Mouse (Mus musculus) stomach, embryonic 16.5 days (tissue): ENCODE measurements around the gene Olfr1418. TPM values are rescaled to one million over a fixed set of nuclear protein-coding genes. Genes with fewer than 3 reads are reported as not detected.
A peak's percentile ranks its signal among the peaks of the same experiment; 100 is the strongest.
"Not testable (repeated sequence)": the region's sequence is repeated elsewhere in the genome, so short reads cannot be mapped to it uniquely, and the experiment has no call there.

ENCODE experiments used
- ATAC-seq: fragments of 200-750 bp; cut with Nextera tagmentation; 2 replicates; pipeline ENCODE4 v1.8.0; 2017; ENCODE audit warnings: moderate number of reproducible peaks, moderate TSS enrichment; ENCODE audit not compliant: insufficient read depth, low FRiP score
- H3K27ac ChIP-seq: fragments of 300-500 bp; sonication (generic); 2 replicates; pipeline ENCODE4 v1.5.1; 2014; ENCODE audit warnings: low read length
- H3K27me3 ChIP-seq: fragments of 300-500 bp; sonication (generic); 2 replicates; pipeline ENCODE4 v1.6.1; 2014; ENCODE audit warnings: low read length, control low read depth, mixed read lengths; ENCODE audit not compliant: control insufficient read depth, insufficient read depth
- H3K36me3 ChIP-seq: fragments of 300-500 bp; sonication (generic); 2 replicates; pipeline ENCODE4 v1.6.1; 2014; ENCODE audit warnings: low read length; ENCODE audit not compliant: control insufficient read depth, insufficient read depth
- H3K4me1 ChIP-seq: fragments of 300-500 bp; sonication (generic); 2 replicates; pipeline ENCODE4 v1.6.1; 2014; ENCODE audit warnings: low read length, control low read depth, mixed read lengths; ENCODE audit not compliant: control insufficient read depth, insufficient read depth
- H3K4me2 ChIP-seq: fragments of 300-500 bp; sonication (generic); 2 replicates; pipeline ENCODE4 v1.6.1; 2014; ENCODE audit warnings: low read depth, low read length, mixed read lengths
- H3K4me3 ChIP-seq: fragments of 300-500 bp; sonication (generic); replicated peaks from 2 replicates; pipeline ENCODE4 v1.5.1; 2014; ENCODE audit warnings: mild to moderate bottlenecking, low read length
- H3K9ac ChIP-seq: fragments of 300-500 bp; sonication (generic); 2 replicates; pipeline ENCODE4 v1.6.1; 2014; ENCODE audit warnings: low read length
- H3K9me3 ChIP-seq: fragments of 300-500 bp; sonication (generic); replicated peaks from 2 replicates; pipeline ENCODE4 v1.6.1; 2016; ENCODE audit warnings: low read length, control low read depth; ENCODE audit not compliant: control insufficient read depth
- WGBS: fragments of 180-500 bp; shearing (Covaris S2); extraction: QIAGEN DNeasy Blood & Tissue Kit; methylation state at CpG from one replicate; pipeline ENCODE4 v1.1.7; 2014; 5-methylcytosine and 5-hydroxymethylcytosine counted together
- polyA plus RNA-seq: library from polyadenylated mRNA; unstranded; fragments of >200 nt; fragmentation: Nextera tagmentation; extraction: Ambion mirVana; gene quantifications from 2 replicates; pipeline ENCODE4 v1.2.1, GENCODE M21; 2015

The Olfr1418 gene
- not detected in 2 replicates for polyA plus RNA-seq

- Histone ChIP-seq H3K4me1 (no peaks in the 10 kb centered on the region), H3K4me3 (no peak within 1 kb of the TSS), H3K27me3 (no peaks in the 10 kb centered on the region), H3K4me2 (no peak within 1 kb of the TSS), H3K9me3 (no peaks in the 10 kb centered on the region), H3K27ac (no peak within 1 kb of the TSS), H3K36me3 (no peaks in the 10 kb centered on the region), H3K9ac (no peak within 1 kb of the TSS)
- WGBS: 92% methylated on average over 1 of the region's 1 CpGs
- ATAC-seq: no peak
These were observed at the start of gene Olfr1418 for GRCm38 (mm10) chr19:11860966-11861365. TSS of gene Olfr1418 (minus strand) at chr19:11861066.

- H3K9me3 ChIP-seq: no peaks in the 10 kb centered on the region
- H3K4me1 ChIP-seq: no peaks in the 10 kb centered on the region
- no peak within 1 kb of the TSS for H3K9ac ChIP-seq
- no peak within 1 kb of the TSS for H3K27ac ChIP-seq
- H3K4me3 ChIP-seq: no peak within 1 kb of the TSS
- no peaks in the 10 kb centered on the region for H3K36me3 ChIP-seq
- H3K27me3 ChIP-seq: no peaks in the 10 kb centered on the region
- ATAC-seq: no peak
- H3K4me2 ChIP-seq: no peak within 1 kb of the TSS
- 30% methylated on average over 1 of the region's 1 CpGs for WGBS
These were observed 25.4 kb upstream of the Olfr1418 start, which contains the start of gene Olfr1420 for GRCm38 (mm10) chr19:11886265-11886664. TSS of gene Olfr1420 (plus strand) at chr19:11886565.

DNA sequence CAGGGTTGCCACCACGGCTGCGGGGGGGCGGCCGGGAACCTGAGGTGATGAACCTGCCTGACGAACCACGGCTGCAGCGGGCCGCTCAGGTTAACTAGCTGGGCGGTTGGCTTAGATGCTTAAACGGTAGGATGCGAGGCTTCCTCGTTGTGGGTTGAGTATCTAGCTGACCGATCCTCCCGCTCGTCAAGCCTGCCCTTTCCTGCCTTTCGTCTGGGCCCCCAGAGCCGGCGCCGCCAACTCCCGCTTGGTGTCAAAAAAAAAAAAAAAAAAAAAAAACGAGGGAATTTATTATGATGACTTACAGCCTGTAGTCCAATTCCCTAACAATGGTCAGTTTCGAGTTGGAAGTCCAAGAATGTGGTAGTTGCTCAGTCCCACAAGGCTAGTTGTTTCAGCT, 17.5 kb upstream of the Olfr1418 start:
- H3K4me2 ChIP-seq: peak overlapping the region; percentile 14; the same call in 1 of the 2 replicates

DNA sequence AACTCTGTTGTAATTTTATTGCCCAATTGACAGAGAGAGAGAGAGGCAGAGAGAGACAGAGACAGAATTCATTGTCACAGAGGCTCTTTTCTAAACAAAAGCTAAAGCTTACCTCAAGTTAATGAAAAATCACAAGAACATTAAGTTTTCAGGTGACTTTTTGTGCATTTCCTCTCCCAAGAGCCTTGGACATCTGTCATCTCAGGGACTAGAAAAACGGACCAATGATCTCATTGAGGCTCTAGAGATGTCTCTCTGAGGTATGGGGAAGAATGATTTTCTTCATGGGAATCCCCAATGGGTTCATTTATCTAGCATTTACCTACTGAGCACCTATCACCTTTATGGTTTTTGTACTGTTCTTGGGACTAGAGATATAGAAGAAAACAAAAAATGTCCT, 14.1 kb upstream of the Olfr1418 start, which contains the start of gene Olfr1419:
Gene Olfr1419, minus strand, starts transcription at position 101 of the 400 bp plus-strand sequence.
- no peaks in the 10 kb centered on the region for H3K9me3 ChIP-seq
- H3K27ac ChIP-seq: no peak within 1 kb of the TSS
- H3K4me1 ChIP-seq: no peaks in the 10 kb centered on the region
- H3K27me3 ChIP-seq: no peaks in the 10 kb centered on the region
- ATAC-seq: no peak
- WGBS: 41% methylated on average over 1 of the region's 1 CpGs
- no peaks in the 10 kb centered on the region for H3K36me3 ChIP-seq
- H3K9ac ChIP-seq: no peak within 1 kb of the TSS
- H3K4me3 ChIP-seq: no peak within 1 kb of the TSS
- H3K4me2 ChIP-seq: no peak within 1 kb of the TSS

More for the DNA sequence above, 17.5 kb upstream of the Olfr1418 start:
- not testable (repeated sequence) for H3K27ac ChIP-seq, ATAC-seq, H3K4me3 ChIP-seq, H3K9ac ChIP-seq, H3K36me3 ChIP-seq, H3K4me1 ChIP-seq, H3K9me3 ChIP-seq, H3K27me3 ChIP-seq
- WGBS: 49% methylated on average over 20 of the region's 22 CpGs

DNA sequence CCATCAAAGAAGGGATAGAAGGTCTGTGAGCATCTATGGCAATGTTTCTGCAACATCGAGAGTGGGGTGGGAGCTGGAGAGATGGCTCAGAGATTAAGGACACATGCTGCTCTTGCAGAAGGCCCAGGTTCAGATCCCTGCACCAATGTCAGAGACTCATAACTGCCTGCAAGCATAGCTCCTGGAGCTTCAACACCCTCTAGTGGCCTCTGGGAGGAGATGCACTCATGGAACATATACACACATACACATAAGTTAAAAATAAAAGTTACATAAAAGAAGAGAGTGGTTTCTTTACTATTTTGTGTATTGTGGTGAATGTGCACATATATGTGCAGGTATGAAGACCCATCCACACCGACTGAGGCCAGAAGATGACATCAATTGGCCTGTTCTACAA, 7.0 kb upstream of the Olfr1418 start:
- WGBS: 82% methylated on average over 2 of the region's 2 CpGs
- no peaks in the 10 kb centered on the region for H3K27me3 ChIP-seq
- no peak overlapping the region for H3K27ac ChIP-seq
- H3K4me2 ChIP-seq: no peak overlapping the region
- ATAC-seq: no peak
- no peaks in the 10 kb centered on the region for H3K36me3 ChIP-seq
- no peak overlapping the region for H3K9ac ChIP-seq
- no peaks in the 10 kb centered on the region for H3K4me1 ChIP-seq
- no peaks in the 10 kb centered on the region for H3K9me3 ChIP-seq
- no peak overlapping the region for H3K4me3 ChIP-seq

- no peak for ATAC-seq
- Histone ChIP-seq H3K27me3 (no peaks in the 10 kb centered on the region), H3K27ac (no peak overlapping the region), H3K9me3 (no peaks in the 10 kb centered on the region), H3K4me1 (no peaks in the 10 kb centered on the region), H3K4me3 (no peak overlapping the region), H3K4me2 (no peak overlapping the region), H3K9ac (no peak overlapping the region), H3K36me3 (no peaks in the 10 kb centered on the region)
- 70% methylated on average over 6 of the region's 6 CpGs for WGBS
These were observed 4.4 kb downstream of the Olfr1418 start for GRCm38 (mm10) chr19:11856506-11856905.

DNA sequence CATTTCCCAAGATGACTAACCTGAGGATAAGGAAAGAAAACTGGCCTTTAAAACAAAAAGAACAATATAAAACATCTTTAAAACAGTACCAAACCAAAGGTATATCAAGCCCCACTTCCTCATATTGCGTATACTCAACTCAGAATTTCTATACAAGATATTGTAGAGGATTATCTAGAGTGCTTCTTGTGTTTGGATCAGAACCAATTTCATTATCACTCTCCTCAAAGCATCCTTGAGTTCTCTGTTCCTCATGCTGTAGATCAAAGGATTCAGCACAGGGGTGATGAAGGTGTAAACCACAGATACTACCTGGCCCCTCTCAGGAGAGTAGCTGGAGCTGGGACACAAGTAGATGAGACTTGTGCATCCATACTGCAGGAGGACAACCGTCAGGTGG, 6.0 kb downstream of the Olfr1418 start:
- H3K9me3 ChIP-seq: no peaks in the 10 kb centered on the region
- WGBS: 87% methylated on average over 2 of the region's 2 CpGs
- H3K27me3 ChIP-seq: no peaks in the 10 kb centered on the region
- no peak overlapping the region for H3K4me3 ChIP-seq
- H3K27ac ChIP-seq: no peak overlapping the region
- no peaks in the 10 kb centered on the region for H3K4me1 ChIP-seq
- no peak overlapping the region for H3K9ac ChIP-seq
- no peak overlapping the region for H3K4me2 ChIP-seq
- no peak for ATAC-seq
- no peaks in the 10 kb centered on the region for H3K36me3 ChIP-seq

DNA sequence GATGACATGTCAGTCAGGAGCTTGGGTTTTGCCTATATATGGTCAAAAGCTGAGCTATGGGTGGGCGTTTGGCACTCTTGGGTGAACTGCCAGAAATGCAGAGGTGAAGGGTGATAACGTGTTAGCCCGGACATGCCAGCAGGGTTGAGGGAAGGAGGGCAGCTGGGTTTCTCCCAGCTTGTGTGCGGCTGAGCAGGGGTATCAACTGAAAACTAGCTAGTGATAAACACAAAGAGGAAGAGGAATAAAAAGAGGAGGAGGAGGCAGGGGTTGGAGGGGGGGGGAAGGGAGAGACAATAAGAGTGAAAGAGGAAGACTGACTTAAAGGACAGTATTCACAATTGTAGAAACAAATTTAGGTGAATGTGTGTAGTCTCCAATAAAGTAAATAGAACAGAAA, 8.2 kb downstream of the Olfr1418 start:
- no peak overlapping the region for H3K4me3 ChIP-seq
- WGBS: 56% methylated on average over 4 of the region's 4 CpGs
- ATAC-seq: no peak

DNA sequence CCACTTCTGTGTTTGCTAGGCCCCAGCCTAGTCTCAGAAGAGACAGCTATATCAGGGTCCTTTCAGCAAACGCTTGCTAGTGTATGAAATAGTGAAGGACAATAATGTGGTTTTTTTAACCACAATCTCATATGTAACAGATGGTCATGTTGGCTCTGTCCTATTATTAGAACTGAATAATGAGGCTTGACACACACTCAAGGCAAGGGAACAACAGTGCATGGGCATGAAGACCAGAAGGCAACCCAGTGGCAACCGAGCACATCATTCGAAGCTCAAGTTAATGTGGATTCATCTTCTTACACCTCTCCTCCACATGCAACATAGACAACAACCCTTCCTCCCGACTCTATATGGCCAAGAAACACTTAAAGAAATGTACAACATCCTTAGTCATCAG, 14.5 kb downstream of the Olfr1418 start:
- Histone ChIP-seq H3K36me3 (no peaks in the 10 kb centered on the region), H3K9me3 (no peaks in the 10 kb centered on the region), H3K27me3 (no peaks in the 10 kb centered on the region), H3K4me2 (no peak overlapping the region), H3K4me3 (no peak overlapping the region), H3K4me1 (no peaks in the 10 kb centered on the region), H3K27ac (no peak overlapping the region), H3K9ac (no peak overlapping the region)
- 86% methylated on average over 4 of the region's 4 CpGs for WGBS
- ATAC-seq: no peak

More for the DNA sequence above, 8.2 kb downstream of the Olfr1418 start:
- Histone ChIP-seq H3K27me3 (no peaks in the 10 kb centered on the region), H3K27ac (no peak overlapping the region), H3K4me2 (no peak overlapping the region), H3K9ac (no peak overlapping the region), H3K4me1 (no peaks in the 10 kb centered on the region), H3K9me3 (no peaks in the 10 kb centered on the region), H3K36me3 (no peaks in the 10 kb centered on the region)

DNA sequence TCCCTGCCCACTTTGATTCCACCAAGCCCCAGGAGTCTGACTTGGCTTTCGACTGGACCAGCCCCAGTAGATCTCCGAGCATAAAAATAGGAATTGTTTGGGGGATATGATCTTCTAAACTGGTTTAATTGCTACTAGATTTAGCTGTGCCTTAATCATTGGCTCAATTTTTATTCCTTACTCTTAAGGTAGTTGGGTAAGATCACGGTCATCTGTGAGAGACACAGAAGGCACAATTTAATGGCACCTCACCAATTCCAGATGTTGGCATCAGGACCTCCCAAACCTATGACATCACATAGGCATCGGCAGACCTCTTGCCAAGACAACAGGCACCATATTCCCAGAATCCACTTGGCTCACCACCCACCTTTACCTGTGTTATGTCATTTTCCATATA, 21.7 kb downstream of the Olfr1418 start, which contains the start of gene Olfr1417:
Gene Olfr1417, minus strand, starts transcription at position 101 of the 400 bp plus-strand sequence.
- no peaks in the 10 kb centered on the region for H3K27me3 ChIP-seq
- H3K4me3 ChIP-seq: no peak within 1 kb of the TSS
- 89% methylated on average over 4 of the region's 4 CpGs for WGBS
- no peak within 1 kb of the TSS for H3K9ac ChIP-seq
- H3K4me2 ChIP-seq: no peak within 1 kb of the TSS
- H3K9me3 ChIP-seq: no peaks in the 10 kb centered on the region
- no peaks in the 10 kb centered on the region for H3K4me1 ChIP-seq
- ATAC-seq: no peak
- no peaks in the 10 kb centered on the region for H3K36me3 ChIP-seq
- H3K27ac ChIP-seq: no peak within 1 kb of the TSS
